Mouse (Mus musculus) liver, embryonic 13.5 days (tissue): ENCODE results near the gene Mypop. TPM values are rescaled to one million over a fixed set of nuclear protein-coding genes. Genes with fewer than 3 reads are reported as not detected.

Experiments
- ATAC-seq: fragments of 200-750 bp; cut with Nextera tagmentation; 2 replicates; pipeline ENCODE4 v1.8.0; 2017; ENCODE audit warnings: low read depth, mild to moderate bottlenecking, moderate number of reproducible peaks, moderate library complexity
- DNase-seq: peaks from one replicate; pipeline ENCODE4 v3.0.0; 2022
- H3K27ac ChIP-seq: fragments of 300-500 bp; sonication (generic); 2 replicates; pipeline ENCODE4 v1.5.1; 2015; ENCODE audit warnings: moderate library complexity, mild to moderate bottlenecking, inconsistent platforms
- H3K27me3 ChIP-seq: fragments of 300-500 bp; sonication (generic); 2 replicates; pipeline ENCODE4 v1.6.1; 2015; ENCODE audit warnings: mild to moderate bottlenecking, inconsistent platforms
- H3K36me3 ChIP-seq: fragments of 300-500 bp; sonication (generic); 2 replicates; pipeline ENCODE4 v1.6.1; 2015; ENCODE audit warnings: mild to moderate bottlenecking, inconsistent platforms
- H3K4me1 ChIP-seq: fragments of 300-500 bp; sonication (generic); replicated peaks from 2 replicates; pipeline ENCODE4 v1.6.1; 2015; ENCODE audit warnings: inconsistent platforms
- H3K4me2 ChIP-seq: fragments of 300-500 bp; sonication (generic); 2 replicates; pipeline ENCODE4 v1.6.1; 2015; ENCODE audit warnings: inconsistent platforms, mild to moderate bottlenecking, moderate library complexity
- H3K4me3 ChIP-seq: fragments of 300-500 bp; sonication (generic); replicated peaks from 2 replicates; pipeline ENCODE4 v1.5.1; 2015; ENCODE audit warnings: mild to moderate bottlenecking, inconsistent platforms
- H3K9ac ChIP-seq: fragments of 300-500 bp; sonication (generic); 2 replicates; pipeline ENCODE4 v1.6.1; 2015; ENCODE audit warnings: mild to moderate bottlenecking, inconsistent platforms
- H3K9me3 ChIP-seq: fragments of 300-500 bp; sonication (generic); replicated peaks from 2 replicates; pipeline ENCODE4 v1.6.1; 2016; ENCODE audit warnings: inconsistent platforms
- WGBS: fragments of 180-500 bp; shearing (Covaris S2); methylation state at CpG from one replicate; pipeline ENCODE4 v1.1.7; 2015; ENCODE audit not compliant: insufficient replicate concordance; 5-methylcytosine and 5-hydroxymethylcytosine counted together
- polyA plus RNA-seq: library from polyadenylated mRNA; unstranded; fragments of >200 nt; fragmentation: Nextera tagmentation; extraction: Ambion mirVana; gene quantifications from 2 replicates; pipeline ENCODE4 v1.2.1, GENCODE M21; 2015

Gene Mypop
- polyA plus RNA-seq, 1 experiment from 2014 or later: 0.37 TPM

DNA sequence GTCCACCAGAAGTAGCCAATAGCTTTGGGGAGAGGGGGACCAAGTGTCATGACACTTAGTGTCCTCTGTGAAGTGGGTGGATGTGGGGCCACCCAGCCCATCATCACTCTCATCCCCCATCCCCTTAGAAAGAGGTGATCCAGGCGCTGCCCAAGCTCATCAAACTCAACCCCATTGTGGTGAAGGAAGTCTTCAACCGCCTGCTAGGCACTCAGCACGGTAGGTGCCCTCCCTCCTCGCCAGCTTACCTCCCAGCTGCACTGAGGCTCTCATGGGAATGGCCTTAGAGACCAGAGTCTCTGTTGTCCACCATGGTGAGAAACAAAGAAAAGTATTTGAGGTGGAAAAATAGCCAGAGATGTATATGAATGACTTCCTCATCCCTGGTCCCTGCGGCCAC, 58.2 kb downstream of the Mypop start:
- H3K9me3 ChIP-seq: no peaks in the 10 kb centered on the region
- no peak overlapping the region for H3K9ac ChIP-seq
- DNase-seq: no peak
- no peaks in the 10 kb centered on the region for H3K27me3 ChIP-seq
- H3K4me1 ChIP-seq: no peaks in the 10 kb centered on the region
- peaks cover 97% of the 10 kb centered on the region for H3K36me3 ChIP-seq
- no peak overlapping the region for H3K27ac ChIP-seq
- H3K4me3 ChIP-seq: no peak overlapping the region
- no peak overlapping the region for H3K4me2 ChIP-seq
- 81% methylated on average over 5 of the region's 5 CpGs for WGBS
- ATAC-seq: no peak

GRCm38 (mm10) chr7:19050172-19050571, 59.1 kb downstream of the Mypop start:
- no peak for ATAC-seq
- Histone ChIP-seq H3K27ac (no peak overlapping the region), H3K4me1 (no peaks in the 10 kb centered on the region), H3K9ac (no peak overlapping the region), H3K9me3 (no peaks in the 10 kb centered on the region), H3K27me3 (no peaks in the 10 kb centered on the region), H3K36me3 (peaks cover 91% of the 10 kb centered on the region), H3K4me2 (no peak overlapping the region), H3K4me3 (no peak overlapping the region)
- WGBS: 75% methylated on average over 8 of the region's 8 CpGs
- no peak for DNase-seq

GRCm38 (mm10) chr7:19051161-19051560, 60.1 kb downstream of the Mypop start:
- Histone ChIP-seq H3K4me2 (no peak overlapping the region), H3K4me1 (no peaks in the 10 kb centered on the region), H3K27me3 (no peaks in the 10 kb centered on the region), H3K4me3 (no peak overlapping the region), H3K27ac (no peak overlapping the region), H3K9ac (no peak overlapping the region), H3K9me3 (no peaks in the 10 kb centered on the region), H3K36me3 (peaks cover 87% of the 10 kb centered on the region)
- ATAC-seq (no peak), DNase-seq (no peak)
- WGBS: 57% methylated on average over 4 of the region's 4 CpGs

Other genes starting within 250 kb of the Mypop start
- not detected in 2 replicates for gene Psg19, start 192.7 kb upstream of the Mypop start, polyA plus RNA-seq
- gene Psg17, start 169.6 kb upstream of the Mypop start, polyA plus RNA-seq: not detected in 2 replicates
- gene Mill2, start 151.3 kb upstream of the Mypop start, polyA plus RNA-seq: 0.08 and 0.20 TPM in 2 replicates
- gene Pglyrp1, start 119.9 kb upstream of the Mypop start, polyA plus RNA-seq: 10.8 and 13.3 TPM in 2 replicates
- gene Ccdc61, start 80.8 kb upstream of the Mypop start, polyA plus RNA-seq: 10.7 and 12.3 TPM in 2 replicates
- gene Nova2, start 65.4 kb upstream of the Mypop start, polyA plus RNA-seq: 0.08 TPM in 2 replicates
- not detected in 2 replicates for gene Nanos2, start 3.8 kb upstream of the Mypop start, polyA plus RNA-seq
- gene Irf2bp1, start 12.8 kb downstream of the Mypop start, polyA plus RNA-seq: 9.2 and 9.3 TPM in 2 replicates
- gene Foxa3, start 32.3 kb downstream of the Mypop start, polyA plus RNA-seq: 25.6 and 29.4 TPM in 2 replicates
- 15.0 and 17.4 TPM in 2 replicates for gene Sympk, start 33.1 kb downstream of the Mypop start, polyA plus RNA-seq
- not detected in 2 replicates for gene Rsph6a, start 63.4 kb downstream of the Mypop start, polyA plus RNA-seq
- 3.2 and 4.2 TPM in 2 replicates for gene Dmwd, start 85.0 kb downstream of the Mypop start, polyA plus RNA-seq
- gene Dmpk, start 92.6 kb downstream of the Mypop start, polyA plus RNA-seq: 8.5 and 10.1 TPM in 2 replicates
- gene Six5, start 103.3 kb downstream of the Mypop start, polyA plus RNA-seq: 0.67 and 0.82 TPM in 2 replicates
- 0.17 and 0.30 TPM in 2 replicates for gene Gm4969, start 127.1 kb downstream of the Mypop start, polyA plus RNA-seq
- gene Fbxo46, start 128.6 kb downstream of the Mypop start, polyA plus RNA-seq: 5.6 and 6.4 TPM in 2 replicates
- gene Qpctl, start 158.0 kb downstream of the Mypop start, polyA plus RNA-seq: 4.0 and 4.3 TPM in 2 replicates
- gene Snrpd2, start 158.5 kb downstream of the Mypop start, polyA plus RNA-seq: 85.9 and 89.4 TPM in 2 replicates
- gene Gipr, start 174.9 kb downstream of the Mypop start, polyA plus RNA-seq: 0.17 and 0.28 TPM in 2 replicates
- gene Eml2, start 185.2 kb downstream of the Mypop start, polyA plus RNA-seq: 3.6 and 4.4 TPM in 2 replicates
- gene Gpr4, start 221.3 kb downstream of the Mypop start, polyA plus RNA-seq: 0.31 and 0.48 TPM in 2 replicates
- 17.3 and 18.8 TPM in 2 replicates for gene Opa3, start 237.1 kb downstream of the Mypop start, polyA plus RNA-seq